Mouse (Mus musculus): ENCODE results near the gene Nagpa. TPM values are rescaled to one million over a fixed set of nuclear protein-coding genes. Genes with fewer than 3 reads are reported as not detected.

Nagpa gene
- 51.0 TPM for polyA plus RNA-seq (2017; shearing (Covaris generic))

GRCm38 (mm10) chr16:5203668-5204433, at the start of gene Nagpa:
Nagpa (minus strand) TSS chr16:5204012.

GRCm38 (mm10) chr16:5233418-5234313, 29.9 kb upstream of the Nagpa start, which contains the start of gene Alg1:
Alg1 (plus strand) TSS chr16:5233621.

GRCm38 (mm10) chr16:5222140-5222539, 18.3 kb upstream of the Nagpa start, which contains the start of gene AU021092:
AU021092 (minus strand) TSS chr16:5222299.

GRCm38 (mm10) chr16:5147037-5147385, 56.8 kb downstream of the Nagpa start, which contains the start of gene Sec14l5:
Sec14l5 (plus strand) TSS chr16:5147109.

Other genes starting within 250 kb of the Nagpa start
- gene Anks3, start 239.8 kb downstream of the Nagpa start, polyA plus RNA-seq (2017; shearing (Covaris generic)) = 81.4 TPM
- gene Sept12, start 206.2 kb downstream of the Nagpa start, polyA plus RNA-seq (2017; shearing (Covaris generic)) = 0.07 TPM
- gene Smim22, start 196.7 kb downstream of the Nagpa start, polyA plus RNA-seq (2017; shearing (Covaris generic)) = not detected
- gene Rogdi, start 190.5 kb downstream of the Nagpa start, polyA plus RNA-seq (2017; shearing (Covaris generic)) = 19.7 TPM
- gene Glyr1, start 154.1 kb downstream of the Nagpa start, polyA plus RNA-seq (2017; shearing (Covaris generic)) = 160 TPM
- 43.5 TPM for gene Ubn1, start 154.0 kb downstream of the Nagpa start, polyA plus RNA-seq (2017; shearing (Covaris generic))
- gene Ppl, start 71.6 kb downstream of the Nagpa start, polyA plus RNA-seq (2017; shearing (Covaris generic)) = 0.02 TPM
- gene Sec14l5, start 56.9 kb downstream of the Nagpa start, polyA plus RNA-seq (2017; shearing (Covaris generic)) = not detected
- not detected for gene AU021092, start 18.3 kb upstream of the Nagpa start, polyA plus RNA-seq (2017; shearing (Covaris generic))
- gene Alg1, start 29.6 kb upstream of the Nagpa start, polyA plus RNA-seq (2017; shearing (Covaris generic)) = 54.1 TPM
- 49.5 TPM for gene Eef2kmt, start 52.0 kb upstream of the Nagpa start, polyA plus RNA-seq (2017; shearing (Covaris generic))

All from CD4-positive, CD25-positive, alpha-beta regulatory T cell (primary cell).